Mouse (Mus musculus): Measurements from ENCODE around the gene Rab34.

The Rab34 gene

GRCm38 (mm10) chr11:78213086-78213817 lies 25.0 kb downstream of the Rab34 start:
- DNase-seq (ENCODE audit: low read depth) = peak; percentile 92

GRCm38 (mm10) chr11:78215709-78216317 lies 27.6 kb downstream of the Rab34 start:
- DNase-seq (ENCODE audit: low read depth) = peak; percentile 22

DNA sequence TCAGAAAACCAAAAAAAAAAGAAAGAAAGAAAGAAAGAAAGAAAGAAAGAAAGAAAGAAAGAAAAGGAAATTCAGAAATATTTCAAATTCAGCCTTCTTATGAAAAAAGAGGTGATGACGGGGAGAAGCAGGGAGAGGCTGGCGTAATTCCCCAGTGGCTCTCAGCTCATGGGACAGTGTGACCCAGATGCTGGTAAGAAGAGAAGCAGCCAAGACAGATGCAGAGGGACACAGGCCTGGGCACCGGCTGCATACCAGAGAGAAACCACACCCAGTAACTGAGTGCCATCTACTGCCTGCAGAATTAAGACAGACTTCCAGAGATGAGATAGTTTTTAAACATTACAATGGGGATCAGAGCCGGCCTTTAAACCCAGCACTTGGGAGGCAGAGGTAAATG lies 35.4 kb downstream of the Rab34 start:
- no peak for DNase-seq (ENCODE audit: low read depth)

DNA sequence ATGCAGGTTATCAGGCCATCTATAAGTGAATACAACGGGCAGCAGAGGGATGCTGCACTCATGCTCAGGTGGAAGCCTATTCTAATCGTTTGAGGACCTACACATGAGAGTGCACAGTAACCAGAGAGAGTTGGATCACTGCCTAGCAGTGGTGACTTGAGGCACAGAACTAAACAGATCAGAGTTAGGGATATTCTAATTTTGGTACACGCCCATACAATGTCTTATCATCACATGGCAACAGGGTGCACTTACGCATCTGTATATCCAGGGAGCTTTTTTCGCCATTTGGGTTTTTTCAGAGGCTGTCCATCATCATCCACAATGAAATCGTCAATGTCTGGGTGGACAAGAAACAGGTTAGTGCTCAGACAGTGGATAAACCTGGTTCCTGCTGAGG lies 43.3 kb downstream of the Rab34 start:
- no peak for DNase-seq (ENCODE audit: low read depth)

GRCm38 (mm10) chr11:78240193-78240857 lies 52.1 kb downstream of the Rab34 start:
- DNase-seq (ENCODE audit: low read depth) = no peak

Data from 416B (cell line).